Mouse (Mus musculus): ENCODE results near the gene Leng9.
"Not testable (repeated sequence)": the region's sequence is repeated elsewhere in the genome, so short reads cannot be mapped to it uniquely, and the experiment has no call there.

The Leng9 gene

DNA sequence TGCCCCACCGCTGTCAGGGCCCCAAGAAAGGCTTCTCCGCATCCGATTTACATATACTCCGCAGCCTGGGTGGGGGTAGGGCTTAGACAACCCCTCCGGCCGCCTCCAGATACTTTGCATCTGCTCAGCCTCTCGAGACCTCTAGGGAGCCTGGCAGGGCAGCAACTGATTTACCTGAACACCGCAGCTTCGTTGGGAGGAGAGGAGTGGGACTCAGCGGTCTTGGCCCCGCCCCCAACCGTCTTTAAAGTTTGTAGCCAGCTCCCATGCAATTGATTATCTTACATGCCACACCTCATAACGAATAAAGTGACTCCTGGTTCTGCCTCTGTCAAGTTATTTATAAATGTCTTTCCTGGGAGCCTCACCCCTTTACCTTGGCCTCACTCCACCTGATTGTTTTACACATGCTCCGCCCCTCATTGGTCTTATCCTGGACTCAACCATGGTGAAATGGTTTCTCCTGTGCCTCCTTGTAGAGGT, at the start of gene Leng9:
TSS of gene Leng9 (minus strand) at position 316 of the 483 bp plus-strand sequence.
- DNase-seq, result peak; percentile 66

DNA sequence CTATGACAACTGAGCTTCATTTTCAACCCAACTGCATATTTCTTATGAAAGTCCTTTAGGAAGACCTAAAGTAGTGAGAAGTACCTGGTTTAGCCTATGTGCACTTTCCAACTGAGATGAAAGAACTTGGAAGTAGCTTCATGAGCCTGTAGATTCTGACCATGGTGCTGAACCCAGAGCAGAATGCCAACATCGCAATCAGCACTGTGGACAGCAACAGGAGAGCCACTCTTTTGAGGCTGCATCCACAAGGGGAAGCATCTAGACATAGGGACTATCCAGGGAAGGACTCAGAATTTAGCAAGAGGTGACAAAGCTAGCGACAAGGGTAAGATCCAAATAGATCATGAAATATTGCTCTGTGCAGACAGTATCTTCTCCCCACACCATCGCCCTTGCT, 28.3 kb upstream of the Leng9 start:
- no peak for DNase-seq

DNA sequence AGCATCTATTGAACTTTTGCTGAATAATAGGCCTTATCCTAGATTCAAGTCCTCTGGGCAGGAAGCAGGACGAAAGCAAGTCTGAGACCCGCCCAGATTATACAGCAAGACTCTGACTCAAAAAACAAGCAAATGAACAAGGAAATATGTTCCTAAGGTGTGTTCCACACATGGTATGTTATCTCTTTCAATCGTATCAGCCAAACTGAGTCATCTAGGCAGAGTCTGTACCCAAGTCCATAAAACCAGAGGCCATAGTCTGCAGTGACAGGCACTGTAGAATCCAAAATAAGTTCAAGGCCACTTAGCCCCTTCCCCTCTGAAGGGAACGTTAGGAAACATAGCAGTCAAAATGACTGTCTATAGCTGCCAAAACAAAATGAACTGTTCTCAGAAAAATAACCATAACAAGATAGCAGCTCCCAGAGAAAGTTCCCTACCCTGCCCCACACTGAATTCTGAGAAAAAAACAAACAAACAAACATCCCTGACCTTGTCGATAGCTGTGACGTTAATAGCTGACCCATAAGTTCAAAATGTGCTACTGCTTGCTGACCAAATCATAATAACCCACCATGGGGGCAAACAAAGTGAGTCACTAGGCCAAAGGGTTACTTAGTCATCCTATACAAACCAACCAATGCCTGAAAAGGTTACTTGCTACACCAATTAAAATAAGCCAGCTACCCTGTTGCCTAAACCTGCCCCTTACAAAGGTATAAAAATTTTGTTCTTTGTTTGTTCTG, 20.2 kb upstream of the Leng9 start:
- DNase-seq, result no peak

DNA sequence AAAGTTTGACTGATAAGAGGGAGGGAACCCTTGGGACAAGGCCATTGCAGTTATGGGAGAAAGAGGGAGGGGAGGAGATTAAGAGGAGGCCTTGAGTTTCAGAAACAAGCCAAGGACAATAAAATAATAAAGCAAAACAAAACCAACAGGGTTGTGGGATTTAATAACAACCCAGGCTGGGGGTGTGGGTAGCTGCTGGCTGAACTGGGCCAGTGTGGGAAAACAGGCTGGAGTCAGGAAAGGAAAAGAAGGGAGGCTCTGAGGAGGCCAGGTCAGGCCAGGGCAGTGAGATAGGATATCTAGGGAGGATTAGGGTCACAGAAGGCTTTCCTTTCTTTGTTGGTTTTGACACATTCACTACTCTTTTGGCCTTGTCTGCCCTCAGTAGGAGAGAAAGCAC, 16.9 kb upstream of the Leng9 start:
- DNase-seq, result no peak

DNA sequence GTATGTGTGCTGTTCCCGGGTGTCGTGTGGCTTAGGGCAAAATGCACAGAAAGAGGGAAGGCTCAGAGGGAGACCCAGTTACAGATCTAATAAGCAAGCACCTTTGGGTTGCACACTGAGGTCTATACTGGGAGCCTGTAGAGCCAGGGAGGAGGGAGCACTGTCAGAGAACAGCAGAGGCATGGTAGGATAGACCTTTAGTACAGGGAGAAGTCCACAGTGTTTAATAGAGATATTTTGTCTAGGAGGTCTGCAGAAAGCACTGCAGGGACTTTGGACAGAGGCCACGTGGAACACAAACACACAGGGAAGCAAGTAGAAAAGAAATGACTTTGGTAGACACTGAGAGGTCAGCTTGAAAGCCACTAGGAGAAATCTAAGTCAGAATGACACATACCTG, 15.1 kb upstream of the Leng9 start:
- DNase-seq, result no peak

DNA sequence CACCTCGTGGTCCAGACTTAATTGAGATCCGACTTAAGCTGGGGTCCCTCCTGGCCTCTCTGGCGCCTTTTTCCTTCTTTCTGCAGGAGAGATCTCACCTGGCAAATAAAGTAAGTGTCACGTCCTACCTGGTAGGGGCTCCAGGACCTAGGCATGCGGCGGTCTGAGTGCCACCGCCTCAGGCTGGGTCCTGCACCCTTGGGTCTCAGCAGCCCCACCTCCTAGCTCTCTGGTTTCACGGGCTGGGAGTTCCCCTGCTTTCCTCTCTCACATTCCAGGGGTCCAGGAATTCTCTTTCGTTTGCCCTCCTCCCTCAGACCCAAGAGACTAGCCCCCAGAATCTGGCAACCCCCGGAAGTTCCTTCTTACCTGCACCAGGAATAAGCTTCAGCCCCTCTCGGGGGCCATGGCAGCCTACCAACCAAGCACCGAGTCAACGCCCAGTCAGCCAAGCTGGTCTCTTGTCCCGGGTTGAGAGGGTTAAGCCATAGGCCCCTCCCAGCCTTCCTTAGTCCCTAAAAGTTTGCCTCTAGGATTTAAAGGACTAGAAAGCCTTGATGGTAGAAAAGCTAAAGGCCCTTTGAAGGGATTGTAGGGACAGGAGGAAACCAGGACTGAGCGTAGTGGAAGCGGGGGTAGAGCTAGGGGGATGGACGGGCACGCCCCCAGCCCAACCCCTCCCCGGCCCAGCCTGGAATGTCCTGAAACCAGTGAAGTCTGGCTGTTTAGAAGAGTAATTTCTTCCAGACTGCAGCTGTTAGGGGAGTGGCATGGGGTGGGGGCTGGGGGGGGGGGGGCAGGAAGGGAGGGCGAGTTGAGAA, 14.1 kb upstream of the Leng9 start, which contains the start of gene Cdc42ep5:
TSS of gene Cdc42ep5 (minus strand) at position 771 of the 821 bp plus-strand sequence.
- DNase-seq, result no peak

DNA sequence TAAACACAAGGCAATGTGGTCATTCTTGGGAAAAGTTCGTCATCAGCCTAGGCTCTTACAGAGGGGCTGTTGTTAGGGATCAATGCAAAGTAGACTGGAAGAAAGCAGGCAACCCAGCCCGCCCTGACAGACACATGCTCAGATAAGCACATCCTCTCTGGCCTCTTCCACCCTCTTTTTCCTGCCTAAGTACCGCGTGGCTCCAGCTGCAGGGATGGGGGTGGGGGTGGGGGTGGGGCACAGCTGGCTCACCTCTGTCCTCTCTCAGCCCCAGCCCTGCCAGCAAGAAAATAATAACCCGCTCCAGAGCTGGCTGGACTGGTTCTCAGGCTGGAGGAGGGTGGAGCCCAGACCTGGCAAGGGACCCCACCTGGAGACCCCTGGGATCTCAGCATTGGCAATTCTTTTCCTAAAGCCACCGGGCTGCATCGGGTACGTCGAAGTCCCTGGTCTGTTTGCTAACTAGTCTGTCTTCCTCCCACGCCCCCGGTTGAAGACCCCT, 13.4 kb upstream of the Leng9 start:
- no peak for DNase-seq

DNA sequence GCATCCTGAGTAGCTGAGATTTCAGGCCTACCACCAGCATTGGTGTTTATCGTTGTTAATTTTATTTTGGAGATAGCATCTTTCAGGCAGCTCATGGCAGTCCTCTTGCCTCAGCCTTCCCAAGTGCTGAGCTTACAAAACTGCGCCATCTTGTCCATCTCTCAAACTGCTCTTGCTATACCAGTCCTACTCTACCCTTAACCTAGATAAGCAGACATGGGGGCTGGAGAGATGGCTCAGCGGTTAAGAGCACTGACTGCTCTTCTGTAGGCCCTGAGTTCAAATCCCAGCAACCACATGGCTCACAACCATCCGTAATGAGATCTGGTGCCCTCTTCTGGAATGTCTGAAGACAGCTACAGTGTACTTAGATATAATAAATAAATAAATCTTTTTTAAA, 11.4 kb upstream of the Leng9 start:
- DNase-seq, result not testable (repeated sequence)

DNA sequence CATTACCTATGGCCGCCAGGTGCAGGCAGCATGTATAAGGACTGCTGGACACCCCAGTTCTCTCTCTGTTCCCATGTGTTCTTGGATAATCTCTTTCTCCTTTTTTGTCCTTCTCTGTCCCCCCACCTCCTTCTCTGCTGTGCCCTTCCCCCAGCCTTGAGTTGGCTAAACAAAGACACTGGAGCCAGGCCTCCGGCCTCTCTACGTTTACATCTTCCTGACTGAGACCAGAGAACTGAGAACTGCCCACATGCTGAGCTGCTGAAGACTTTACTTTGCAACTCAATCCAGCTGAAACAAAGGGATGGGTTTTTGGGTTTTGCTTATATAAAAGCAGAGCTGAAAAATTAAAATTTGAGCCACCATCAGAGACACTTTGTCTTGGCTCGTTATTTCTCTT, 4.8 kb upstream of the Leng9 start:
- no peak for DNase-seq

DNA sequence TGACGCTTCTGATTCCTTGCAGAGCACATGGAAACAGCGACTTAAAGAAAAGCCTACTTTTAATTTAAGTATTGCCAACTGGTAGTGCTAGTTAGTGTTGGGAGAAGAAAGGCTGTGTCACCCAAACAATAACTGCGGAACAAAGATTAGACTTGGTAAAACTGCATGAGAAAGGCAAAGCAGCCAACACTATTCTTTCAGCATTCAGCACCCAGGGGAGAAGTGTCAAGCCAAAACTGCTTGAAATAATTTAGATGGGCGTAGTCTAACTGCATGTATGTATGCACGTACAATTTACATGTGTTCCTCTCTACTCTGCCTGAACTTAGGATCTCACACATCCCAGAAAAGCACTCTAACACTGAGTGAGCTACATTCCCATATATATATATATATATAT, 4.2 kb upstream of the Leng9 start:
- DNase-seq, result no peak

DNA sequence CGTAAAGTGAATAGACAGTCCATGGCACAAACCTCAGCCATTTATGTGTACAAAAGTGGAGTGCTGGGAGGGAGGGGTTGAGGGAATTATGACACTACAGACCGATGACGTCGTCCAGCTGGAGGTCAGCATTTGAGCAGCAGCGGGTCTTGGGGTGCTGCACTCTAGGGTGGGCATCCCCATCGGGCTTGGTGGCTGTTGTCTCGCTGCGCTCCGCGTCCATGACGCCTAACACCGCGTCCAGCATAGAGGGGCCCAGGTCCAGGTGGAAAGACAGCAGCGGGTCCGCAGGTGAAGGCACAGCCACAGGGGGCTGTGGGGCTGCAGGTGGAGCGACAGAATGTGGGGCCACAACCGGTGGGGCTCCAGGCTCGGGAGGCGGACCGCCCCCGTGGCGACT, 1.1 kb upstream of the Leng9 start:
- DNase-seq, result no peak

DNA sequence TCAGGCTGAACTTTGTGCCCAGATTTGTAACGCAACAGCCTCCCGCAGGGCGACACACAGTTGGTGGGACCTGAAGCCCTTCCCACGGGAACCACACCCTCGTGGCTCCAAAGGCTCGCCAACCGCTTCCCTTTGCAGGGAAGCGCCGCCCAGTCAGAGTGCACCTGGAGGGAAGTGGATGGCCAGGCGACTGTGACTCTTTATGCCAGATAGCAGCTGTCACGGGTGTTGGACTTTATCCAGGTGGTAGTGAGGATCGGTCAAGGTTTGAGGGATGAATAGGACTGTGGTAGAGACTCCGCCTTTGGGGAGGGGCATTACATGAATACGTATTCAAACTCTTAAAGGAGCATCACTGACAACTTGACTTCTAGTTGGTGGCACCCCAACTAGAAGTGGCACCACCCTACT, 642 bp upstream of the Leng9 start:
- DNase-seq, result peak; percentile 75

DNA sequence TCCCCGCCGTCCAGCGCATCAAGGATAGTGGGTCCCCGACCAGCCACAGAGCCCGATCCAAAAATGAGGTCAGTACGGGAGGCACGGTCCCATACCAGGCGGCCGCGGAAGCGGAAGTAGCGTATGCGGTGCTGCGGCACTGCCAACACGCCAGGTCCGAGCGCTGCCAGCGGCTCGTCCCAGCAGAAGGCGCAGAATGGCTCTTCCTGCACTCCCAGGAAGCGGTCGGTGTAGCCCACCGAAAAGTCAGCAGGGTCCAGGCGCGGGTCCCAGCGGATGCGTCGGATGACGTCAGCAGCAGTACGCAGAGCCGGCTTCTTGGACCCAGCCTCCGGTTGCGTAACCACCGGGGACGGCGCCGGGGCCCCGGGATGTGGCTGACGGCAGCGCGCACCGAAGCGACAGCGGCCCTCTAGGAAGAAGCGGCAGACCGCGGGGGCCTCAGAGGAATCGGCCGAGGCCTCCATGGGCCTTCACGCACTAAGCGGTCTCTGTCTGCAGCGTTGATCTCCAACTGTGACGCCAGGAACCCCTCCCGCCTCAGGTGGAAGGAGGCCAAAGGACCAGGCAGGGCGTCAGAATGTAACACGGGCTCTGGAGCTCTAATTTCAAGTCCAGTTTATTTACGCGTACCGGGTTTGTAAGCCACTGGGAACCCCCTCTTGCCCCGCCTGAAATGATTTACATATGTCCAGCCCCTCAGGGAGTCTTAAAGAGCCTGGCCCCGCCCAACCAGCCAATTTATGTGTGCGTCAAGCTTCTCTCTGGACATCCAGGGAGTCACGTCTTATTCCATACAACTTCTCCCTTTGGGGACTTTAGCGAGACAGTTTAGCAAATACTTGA, 742 bp downstream of the Leng9 start:
- peak; percentile 89 for DNase-seq

DNA sequence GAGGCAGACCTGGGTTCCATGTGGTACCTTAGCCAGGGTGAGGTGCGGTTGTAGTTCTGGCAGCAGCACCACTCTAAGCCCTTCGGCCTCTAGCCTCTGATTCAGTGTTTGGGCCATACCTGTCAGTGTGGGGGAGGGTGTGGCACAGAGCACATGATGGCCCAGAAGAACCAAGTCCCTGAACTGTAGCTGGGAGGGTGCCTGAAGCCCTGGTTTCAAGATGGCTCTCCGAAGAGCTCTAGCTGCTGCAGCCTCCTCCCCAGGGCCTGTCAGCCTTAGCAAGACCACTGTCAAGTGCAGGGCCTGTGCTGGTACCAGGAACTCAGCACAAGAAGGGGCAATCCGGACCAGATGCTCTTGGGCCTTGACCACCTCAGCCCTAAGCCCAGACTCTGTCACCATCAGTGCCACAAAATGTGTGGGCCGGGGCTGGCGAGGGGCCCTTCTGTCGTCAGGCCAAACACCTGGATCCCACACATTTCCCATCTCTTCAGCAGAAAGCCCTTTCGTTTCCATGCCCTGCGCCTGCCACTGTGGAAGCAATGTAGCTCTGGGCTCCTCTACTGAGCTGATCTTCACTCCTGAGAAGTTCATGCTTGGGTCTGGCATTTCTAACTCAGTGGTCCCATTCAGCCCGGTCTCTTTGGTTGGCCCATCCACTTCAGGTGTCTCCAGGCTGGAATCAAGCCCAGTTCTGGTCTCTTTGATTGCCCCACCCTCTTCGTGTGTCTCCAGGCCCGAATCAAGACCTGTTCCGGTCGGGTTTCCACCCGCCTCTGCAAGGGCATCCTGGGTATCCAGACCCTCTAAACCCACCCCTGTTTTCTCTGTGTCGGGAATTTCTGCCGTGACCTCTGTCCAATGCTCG, 1.6 kb downstream of the Leng9 start:
- no peak for DNase-seq

DNA sequence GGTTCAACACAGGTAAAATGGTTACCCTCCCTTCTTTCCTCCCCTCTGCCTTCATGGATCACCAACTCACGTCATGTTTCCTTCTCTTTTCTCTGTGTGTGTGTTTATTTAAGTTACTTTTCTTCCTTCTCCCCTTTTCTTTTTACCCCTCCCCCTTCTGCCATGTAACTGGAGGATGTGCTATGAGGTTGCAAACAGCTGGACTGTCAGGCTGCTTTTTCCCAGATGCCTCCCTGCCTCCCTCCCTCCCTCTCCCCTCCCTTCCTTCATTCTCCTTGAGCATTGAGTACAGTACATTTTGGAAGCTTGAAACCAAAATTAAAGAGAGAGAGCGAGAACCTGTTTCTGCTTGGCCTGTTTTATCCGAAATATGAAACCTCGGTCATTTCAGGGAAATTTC, 2.3 kb downstream of the Leng9 start:
- no peak for DNase-seq

DNA sequence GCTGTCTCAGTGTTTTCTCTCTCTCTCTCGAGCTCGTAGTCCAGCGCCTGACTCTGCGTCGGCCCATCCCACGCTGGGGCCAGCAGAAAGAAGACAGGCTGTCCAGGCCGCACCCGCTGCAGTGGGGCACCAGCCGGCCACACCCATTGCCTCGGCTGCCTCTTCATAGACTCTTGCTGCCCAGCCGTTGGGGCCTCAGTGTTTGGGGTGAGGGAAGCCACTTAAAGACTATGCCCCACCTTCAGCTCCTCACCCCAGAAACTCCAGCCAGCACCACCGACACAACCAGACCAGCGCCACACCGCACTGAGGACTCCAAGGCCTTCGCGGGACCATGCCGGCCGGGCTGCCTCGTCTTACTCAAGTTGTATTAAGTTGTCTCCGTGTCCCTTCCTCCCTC, 2.8 kb downstream of the Leng9 start:
- no peak for DNase-seq

DNA sequence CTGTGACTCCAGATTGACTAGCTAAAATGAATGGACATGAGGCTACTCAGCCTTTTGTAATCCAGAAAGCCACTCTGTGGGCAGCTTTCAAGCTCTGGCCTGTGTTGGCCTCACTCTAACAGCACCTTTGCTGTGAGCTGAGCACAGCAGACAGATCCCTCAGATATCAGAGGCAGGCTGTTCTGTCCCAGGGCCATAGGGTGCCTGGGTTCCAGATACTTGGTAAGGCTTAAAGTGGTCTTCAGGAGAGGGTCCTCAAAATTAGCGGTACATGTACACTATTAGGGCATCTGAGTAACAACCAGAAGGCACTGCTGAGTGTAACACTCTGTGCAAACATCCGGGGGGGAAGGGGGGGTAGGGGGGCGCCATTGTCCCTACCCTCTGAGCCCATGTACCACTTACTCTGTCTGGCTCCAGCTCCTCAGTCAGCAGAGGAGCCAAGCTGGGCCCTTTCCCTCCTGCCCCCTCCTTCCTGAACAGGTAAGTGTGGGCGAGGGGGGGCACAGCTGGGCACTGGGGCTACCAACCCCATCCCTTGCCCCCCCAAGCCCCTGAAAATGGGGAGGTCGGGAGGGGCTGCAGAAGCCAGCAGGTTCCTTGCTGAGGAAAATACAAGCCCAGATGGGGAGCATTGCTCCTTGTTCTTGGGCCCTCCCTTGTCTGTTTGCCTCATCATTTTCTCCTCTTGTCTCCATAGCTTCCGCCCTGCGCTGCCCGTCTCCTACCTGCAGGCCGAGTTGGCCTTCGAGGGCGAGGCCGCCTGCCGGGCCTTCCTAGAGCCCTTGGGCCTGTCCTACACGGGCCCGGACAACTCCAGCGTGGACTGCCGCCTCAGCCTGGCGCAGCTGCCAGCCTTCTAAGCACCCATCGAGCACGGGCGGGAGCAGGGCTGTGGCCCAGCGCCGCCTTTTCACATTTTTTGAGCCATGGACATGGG, 3.7 kb downstream of the Leng9 start:
- DNase-seq, result no peak

DNA sequence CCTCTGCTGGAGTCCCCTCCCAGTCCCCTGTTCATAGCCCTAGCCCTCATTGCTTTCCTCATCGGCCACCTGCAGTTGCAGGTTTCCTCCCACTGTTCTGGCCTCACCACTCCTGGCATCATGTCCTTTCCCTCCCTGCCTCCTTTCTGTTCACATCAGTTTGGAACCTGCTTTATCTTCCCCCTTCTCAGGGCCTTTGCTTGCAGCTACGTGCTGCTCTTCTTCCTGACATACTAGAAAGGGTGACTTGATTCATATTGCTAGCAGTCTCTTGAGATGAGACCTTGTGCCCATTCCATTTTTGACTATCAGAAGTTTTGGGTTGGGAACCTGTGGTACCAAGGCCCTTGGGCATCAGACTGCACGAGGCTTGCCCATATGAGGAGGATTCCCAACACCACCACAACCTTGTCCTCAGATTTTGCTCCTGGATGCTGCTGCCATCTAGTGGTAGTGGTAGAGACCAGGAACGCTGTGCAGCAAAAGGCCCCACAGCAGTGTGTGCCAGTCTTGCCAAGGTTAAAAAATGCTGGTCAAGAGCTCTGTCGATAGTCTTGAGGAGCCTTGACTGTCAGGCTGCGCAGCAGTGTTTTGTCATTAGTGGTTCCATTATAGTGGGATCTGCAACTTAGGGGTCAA, 4.5 kb downstream of the Leng9 start:
- DNase-seq, result no peak

DNA sequence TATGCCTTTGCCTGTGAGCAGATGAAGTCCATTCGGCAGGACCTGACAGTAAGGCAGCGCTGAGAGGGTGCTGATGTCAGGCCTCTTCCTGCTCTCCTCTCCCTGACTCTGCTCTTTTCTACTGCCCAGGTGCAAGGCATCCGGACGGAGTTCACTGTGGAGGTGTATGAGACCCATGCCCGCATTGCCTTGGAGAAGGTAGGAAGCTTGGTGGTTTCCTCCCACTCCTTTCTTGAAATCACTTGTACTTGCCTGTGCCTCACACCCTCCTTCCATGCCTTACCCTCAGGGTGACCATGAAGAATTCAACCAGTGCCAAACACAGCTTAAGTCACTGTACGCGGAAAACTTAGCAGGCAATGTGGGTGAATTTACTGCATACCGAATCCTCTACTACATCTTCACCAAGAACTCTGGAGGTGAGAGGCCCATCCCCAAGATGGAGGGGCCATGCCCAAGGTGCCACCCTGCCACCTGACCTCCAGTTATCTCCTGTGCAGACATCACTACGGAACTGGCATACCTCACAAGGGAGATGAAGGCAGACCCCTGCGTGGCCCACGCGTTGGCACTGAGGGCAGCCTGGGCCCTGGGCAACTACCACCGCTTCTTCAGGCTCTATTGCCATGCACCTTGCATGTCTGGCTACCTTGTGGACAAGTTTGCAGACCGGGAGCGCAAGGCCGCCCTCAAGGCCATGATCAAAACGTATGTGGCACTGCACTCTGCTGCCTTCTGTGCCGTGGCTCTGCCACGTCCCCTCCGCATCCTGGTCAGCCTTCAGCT, 5.2 kb downstream of the Leng9 start:
- DNase-seq, result no peak
